Mouse (Mus musculus): ENCODE data around the gene Utp4.

- TF ChIP-seq POLR2A (IDR thresholded peaks at IDR 0.05; ENCODE audit: insufficient read depth, low read depth, low read length) (no peak), EP300 (IDR thresholded peaks at IDR 0.05; ENCODE audit: insufficient read depth, low read depth, low read length) (no peak), CTCF (IDR thresholded peaks at IDR 0.05) (no peak)
These were observed 507 bp upstream of the Utp4 start for GRCm38 (mm10) chr8:106892806-106893451.

Measured in heart, adult 2 months (tissue).